Mouse (Mus musculus): ENCODE measurements at regions not wholly inside any gene's neighbourhood (a gene's known extent, or its start where the extent isn't known, plus 50 kb on each side); places are given as distances from the start of the nearest gene placed in this dataset.

DNA sequence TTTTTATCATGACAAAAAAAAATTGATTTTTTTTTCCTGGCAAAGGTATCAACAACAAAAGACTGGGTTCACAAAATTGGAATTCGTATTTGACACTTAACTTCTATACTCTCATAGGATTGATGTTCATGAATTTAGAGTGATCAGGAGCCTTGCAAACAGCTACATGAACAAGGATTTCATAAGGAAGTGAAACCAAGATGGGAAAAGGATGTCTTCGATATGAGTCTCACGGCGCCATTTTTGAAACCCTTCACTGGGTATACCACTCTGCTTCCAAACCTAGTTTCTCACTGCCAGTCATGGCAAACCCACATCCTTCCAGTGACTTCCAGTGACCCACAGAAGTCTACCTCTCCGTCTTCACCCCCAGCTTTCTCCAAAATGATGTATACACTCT, 157.8 kb upstream of the Tmc1 start:
- ATAC-seq (ENCODE audit: low FRiP score): no peak
- WGBS: 91% methylated on average over 5 of the region's 5 CpGs

DNA sequence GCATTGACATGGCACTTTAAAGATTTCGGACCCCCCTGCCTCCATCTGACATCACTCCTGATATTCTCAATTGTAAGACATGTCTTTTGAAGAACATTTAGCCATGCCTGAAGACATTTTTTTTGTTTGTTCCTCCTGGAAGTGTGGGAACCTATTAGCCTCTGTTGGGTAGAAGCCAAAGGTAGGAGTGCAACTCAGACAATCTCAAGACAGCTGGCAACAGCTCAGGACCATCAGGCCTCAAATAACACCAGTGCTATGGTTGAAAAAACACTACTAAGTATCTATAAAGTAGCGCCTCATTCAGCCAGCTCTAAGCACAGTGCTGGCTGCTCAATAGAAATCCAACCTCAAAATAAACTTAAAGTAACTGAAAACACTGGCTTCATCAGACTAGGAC, 154.3 kb upstream of the Tmc1 start:
- no peak overlapping the region for H3K4me2 ChIP-seq (replicated peaks)
- no peak for ATAC-seq (ENCODE audit: low FRiP score)
- WGBS: 80% methylated on average over 2 of the region's 2 CpGs
- no peak for DNase-seq (ENCODE audit: low spot score)
- no peak overlapping the region for H3K4me3 ChIP-seq (replicated peaks; ENCODE audit: low read length)
- no peaks in the 10 kb centered on the region for H3K9me3 ChIP-seq (ENCODE audit: control insufficient read depth, low read length)
- H3K27me3 ChIP-seq (ENCODE audit: control insufficient read depth, insufficient read depth, low read length): no peaks in the 10 kb centered on the region
- peaks cover 11% of the 10 kb centered on the region for H3K4me1 ChIP-seq (replicated peaks; ENCODE audit: control insufficient read depth, insufficient read depth, low read length)
- no peaks in the 10 kb centered on the region for H3K36me3 ChIP-seq (replicated peaks; ENCODE audit: control insufficient read depth, insufficient read depth)
- H3K9ac ChIP-seq: no peak overlapping the region
- H3K27ac ChIP-seq: no peak overlapping the region

More for the DNA sequence above, 157.8 kb upstream of the Tmc1 start:
- no peak for DNase-seq (ENCODE audit: low spot score)
- Histone ChIP-seq H3K27ac (no peak overlapping the region), H3K9me3 (ENCODE audit: control insufficient read depth, low read length) (no peaks in the 10 kb centered on the region), H3K9ac (no peak overlapping the region), H3K4me3 (replicated peaks; ENCODE audit: low read length) (no peak overlapping the region), H3K4me1 (replicated peaks; ENCODE audit: control insufficient read depth, insufficient read depth, low read length) (no peaks in the 10 kb centered on the region), H3K36me3 (replicated peaks; ENCODE audit: control insufficient read depth, insufficient read depth) (no peaks in the 10 kb centered on the region), H3K27me3 (ENCODE audit: control insufficient read depth, insufficient read depth, low read length) (no peaks in the 10 kb centered on the region), H3K4me2 (replicated peaks) (no peak overlapping the region)

DNA sequence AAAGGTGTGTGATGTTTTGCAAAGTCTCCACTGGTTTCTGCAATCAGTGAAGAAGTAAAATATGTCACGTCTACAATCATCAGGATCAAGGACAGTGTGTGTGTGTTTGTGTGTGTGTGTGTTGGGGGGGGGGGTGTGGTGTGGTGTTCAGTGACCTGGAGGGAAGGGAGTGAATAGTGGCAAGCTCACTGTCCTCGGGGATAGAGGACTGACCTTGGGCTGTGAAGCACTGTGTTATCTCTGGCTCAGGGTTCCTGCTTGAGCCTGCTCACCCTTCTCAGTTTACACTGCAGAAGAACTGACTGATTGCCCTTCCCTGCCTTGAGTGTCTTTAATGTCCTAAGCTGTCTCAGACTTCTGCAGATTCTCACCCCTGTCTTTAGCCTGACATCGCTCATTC, 153.7 kb upstream of the Tmc1 start:
- ATAC-seq (ENCODE audit: low FRiP score): no peak
- Histone ChIP-seq H3K4me3 (replicated peaks; ENCODE audit: low read length) (no peak overlapping the region), H3K9ac (no peak overlapping the region), H3K27me3 (ENCODE audit: control insufficient read depth, insufficient read depth, low read length) (no peaks in the 10 kb centered on the region), H3K36me3 (replicated peaks; ENCODE audit: control insufficient read depth, insufficient read depth) (no peaks in the 10 kb centered on the region), H3K27ac (no peak overlapping the region), H3K4me2 (replicated peaks) (no peak overlapping the region), H3K4me1 (replicated peaks; ENCODE audit: control insufficient read depth, insufficient read depth, low read length) (peaks cover 11% of the 10 kb centered on the region), H3K9me3 (ENCODE audit: control insufficient read depth, low read length) (no peaks in the 10 kb centered on the region)
- WGBS: 76% methylated on average over 3 of the region's 3 CpGs
- no peak for DNase-seq (ENCODE audit: low spot score)

DNA sequence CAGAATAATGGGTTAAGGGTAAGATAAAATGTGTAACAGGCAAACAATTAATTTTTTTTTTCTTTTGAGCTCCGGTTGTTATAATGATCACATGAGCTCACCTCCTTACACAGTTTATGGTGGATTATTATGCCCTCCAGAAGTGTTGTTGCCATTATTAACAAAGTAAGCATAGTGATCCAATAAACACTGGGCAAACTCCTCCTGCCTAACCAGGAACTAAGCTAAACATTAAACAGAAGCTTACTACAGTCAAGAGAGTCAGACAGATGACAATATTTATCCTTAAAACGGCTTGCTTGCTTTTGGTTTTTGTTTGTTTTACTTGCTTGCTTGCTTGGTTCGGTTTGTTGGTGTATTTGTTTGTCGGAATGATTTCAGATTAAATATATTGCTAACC, 153.3 kb upstream of the Tmc1 start:
- H3K4me3 ChIP-seq (replicated peaks; ENCODE audit: low read length): no peak overlapping the region
- H3K36me3 ChIP-seq (replicated peaks; ENCODE audit: control insufficient read depth, insufficient read depth): no peaks in the 10 kb centered on the region
- H3K27me3 ChIP-seq (ENCODE audit: control insufficient read depth, insufficient read depth, low read length): no peaks in the 10 kb centered on the region
- peaks cover 11% of the 10 kb centered on the region for H3K4me1 ChIP-seq (replicated peaks; ENCODE audit: control insufficient read depth, insufficient read depth, low read length)
- H3K4me2 ChIP-seq (replicated peaks): no peak overlapping the region
- H3K9ac ChIP-seq: no peak overlapping the region
- ATAC-seq (ENCODE audit: low FRiP score): no peak
- 84% methylated on average over 4 of the region's 4 CpGs for WGBS
- H3K9me3 ChIP-seq (ENCODE audit: control insufficient read depth, low read length): no peaks in the 10 kb centered on the region
- no peak overlapping the region for H3K27ac ChIP-seq
- no peak for DNase-seq (ENCODE audit: low spot score)

DNA sequence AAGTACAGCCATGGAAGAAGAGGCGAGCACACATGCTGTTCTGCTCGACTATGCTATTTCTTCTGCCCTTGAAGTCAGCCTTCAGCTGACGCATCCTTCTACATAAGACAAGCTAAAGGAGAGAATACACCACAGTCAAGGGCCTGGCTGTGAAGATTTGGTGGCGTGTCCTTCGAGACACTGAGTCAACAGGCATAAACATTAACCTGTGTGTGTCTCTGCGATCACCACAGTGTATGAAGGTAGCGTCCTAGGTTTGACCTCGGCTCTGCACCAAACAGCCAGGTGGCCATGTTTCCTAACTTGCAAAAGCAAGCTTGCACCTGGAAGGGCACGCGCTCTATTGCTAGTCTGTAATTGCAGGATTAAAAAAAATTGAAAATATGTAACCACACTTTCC, 152.8 kb upstream of the Tmc1 start:
- WGBS: 86% methylated on average over 10 of the region's 10 CpGs
- H3K9ac ChIP-seq: no peak overlapping the region
- no peaks in the 10 kb centered on the region for H3K27me3 ChIP-seq (ENCODE audit: control insufficient read depth, insufficient read depth, low read length)
- H3K9me3 ChIP-seq (ENCODE audit: control insufficient read depth, low read length): no peaks in the 10 kb centered on the region
- ATAC-seq (ENCODE audit: low FRiP score): no peak
- H3K4me1 ChIP-seq (replicated peaks; ENCODE audit: control insufficient read depth, insufficient read depth, low read length): peaks cover 11% of the 10 kb centered on the region
- no peaks in the 10 kb centered on the region for H3K36me3 ChIP-seq (replicated peaks; ENCODE audit: control insufficient read depth, insufficient read depth)
- H3K4me3 ChIP-seq (replicated peaks; ENCODE audit: low read length): no peak overlapping the region
- no peak overlapping the region for H3K27ac ChIP-seq
- no peak overlapping the region for H3K4me2 ChIP-seq (replicated peaks)
- no peak for DNase-seq (ENCODE audit: low spot score)

DNA sequence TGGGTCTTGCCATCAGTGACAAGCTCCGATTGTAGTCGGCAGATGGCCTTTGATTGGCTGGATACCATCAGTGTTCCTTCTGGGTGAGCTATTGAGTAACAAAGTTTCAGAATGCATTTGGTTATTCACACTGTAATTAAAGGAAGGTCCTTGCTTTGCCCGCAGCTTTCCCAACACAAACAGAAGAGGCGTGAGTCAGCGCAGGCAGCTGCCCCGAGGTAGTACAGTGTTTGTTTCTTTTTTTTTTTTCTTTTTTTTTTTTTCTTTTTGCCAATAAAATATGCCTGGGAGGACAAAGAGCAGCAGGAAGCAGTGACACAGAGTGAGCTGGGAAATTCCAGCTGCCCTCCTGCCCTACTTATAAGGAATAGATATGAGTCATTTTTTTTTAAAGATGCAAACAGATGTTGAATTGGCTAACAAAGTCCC, 152.3 kb upstream of the Tmc1 start:
- Histone ChIP-seq H3K4me3 (replicated peaks; ENCODE audit: low read length) (no peak overlapping the region), H3K9ac (no peak overlapping the region), H3K27ac (no peak overlapping the region), H3K9me3 (ENCODE audit: control insufficient read depth, low read length) (no peaks in the 10 kb centered on the region), H3K4me1 (replicated peaks; ENCODE audit: control insufficient read depth, insufficient read depth, low read length) (peaks cover 11% of the 10 kb centered on the region), H3K27me3 (ENCODE audit: control insufficient read depth, insufficient read depth, low read length) (no peaks in the 10 kb centered on the region), H3K4me2 (replicated peaks) (no peak overlapping the region), H3K36me3 (replicated peaks; ENCODE audit: control insufficient read depth, insufficient read depth) (no peaks in the 10 kb centered on the region)
- DNase-seq (ENCODE audit: low spot score) (no peak), ATAC-seq (ENCODE audit: low FRiP score) (no peak)
- 44% methylated on average over 6 of the region's 6 CpGs for WGBS

DNA sequence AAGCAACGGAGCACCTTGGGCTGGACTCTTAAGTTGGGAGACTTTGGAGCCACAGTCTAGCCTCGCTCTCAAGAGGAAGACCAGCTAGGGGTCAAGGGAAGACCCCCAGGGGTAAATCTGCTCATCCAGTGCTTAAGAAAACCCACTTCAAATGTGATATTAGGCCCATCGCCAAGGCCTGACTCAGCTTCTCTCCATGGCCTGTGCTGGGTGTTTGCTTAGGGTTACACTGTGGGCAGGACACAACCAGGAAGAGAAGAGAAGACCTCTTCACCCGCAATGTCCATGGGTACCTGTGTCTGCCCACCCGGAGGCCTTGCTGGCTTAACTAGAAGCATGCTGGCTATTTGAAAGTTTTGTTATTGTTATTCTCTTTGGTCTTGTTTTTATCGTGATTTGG, 151.0 kb upstream of the Tmc1 start:
- no peak for DNase-seq (ENCODE audit: low spot score)
- Histone ChIP-seq H3K4me2 (replicated peaks) (no peak overlapping the region), H3K36me3 (replicated peaks; ENCODE audit: control insufficient read depth, insufficient read depth) (no peaks in the 10 kb centered on the region), H3K9ac (no peak overlapping the region), H3K27me3 (ENCODE audit: control insufficient read depth, insufficient read depth, low read length) (no peaks in the 10 kb centered on the region), H3K9me3 (ENCODE audit: control insufficient read depth, low read length) (no peaks in the 10 kb centered on the region), H3K4me1 (replicated peaks; ENCODE audit: control insufficient read depth, insufficient read depth, low read length) (peaks cover 11% of the 10 kb centered on the region), H3K27ac (no peak overlapping the region), H3K4me3 (replicated peaks; ENCODE audit: low read length) (no peak overlapping the region)
- WGBS: 91% methylated on average over 6 of the region's 6 CpGs
- no peak for ATAC-seq (ENCODE audit: low FRiP score)

DNA sequence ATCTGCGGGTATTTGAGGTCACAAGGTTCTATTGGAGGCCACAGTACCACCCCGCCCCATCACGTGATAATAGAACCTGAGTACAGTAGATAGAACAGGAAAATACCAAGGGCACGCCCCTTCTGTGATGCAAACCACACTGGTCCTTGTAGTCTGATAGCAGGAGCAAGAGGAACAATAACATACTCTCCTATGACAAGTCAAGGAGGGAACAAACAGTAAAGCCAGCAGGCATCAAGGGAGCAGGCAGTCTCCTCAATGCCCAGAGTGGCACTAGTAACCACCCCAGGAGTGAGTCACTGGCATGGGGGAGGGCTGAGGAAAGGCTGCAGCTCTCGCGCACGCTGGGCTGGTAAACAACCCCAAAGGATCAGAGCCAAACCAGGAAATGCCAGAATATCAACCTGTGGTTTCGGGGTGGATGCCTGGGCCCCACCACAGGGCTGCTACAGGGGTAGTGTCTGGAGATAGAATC, 150.5 kb upstream of the Tmc1 start:
- ATAC-seq (ENCODE audit: low FRiP score): no peak
- no peak for DNase-seq (ENCODE audit: low spot score)
- Histone ChIP-seq H3K36me3 (replicated peaks; ENCODE audit: control insufficient read depth, insufficient read depth) (no peaks in the 10 kb centered on the region), H3K9me3 (ENCODE audit: control insufficient read depth, low read length) (no peaks in the 10 kb centered on the region), H3K27me3 (ENCODE audit: control insufficient read depth, insufficient read depth, low read length) (no peaks in the 10 kb centered on the region), H3K27ac (no peak overlapping the region), H3K4me3 (replicated peaks; ENCODE audit: low read length) (no peak overlapping the region), H3K4me2 (replicated peaks) (no peak overlapping the region), H3K9ac (no peak overlapping the region), H3K4me1 (replicated peaks; ENCODE audit: control insufficient read depth, insufficient read depth, low read length) (peaks cover 11% of the 10 kb centered on the region)
- WGBS: 93% methylated on average over 8 of the region's 8 CpGs

DNA sequence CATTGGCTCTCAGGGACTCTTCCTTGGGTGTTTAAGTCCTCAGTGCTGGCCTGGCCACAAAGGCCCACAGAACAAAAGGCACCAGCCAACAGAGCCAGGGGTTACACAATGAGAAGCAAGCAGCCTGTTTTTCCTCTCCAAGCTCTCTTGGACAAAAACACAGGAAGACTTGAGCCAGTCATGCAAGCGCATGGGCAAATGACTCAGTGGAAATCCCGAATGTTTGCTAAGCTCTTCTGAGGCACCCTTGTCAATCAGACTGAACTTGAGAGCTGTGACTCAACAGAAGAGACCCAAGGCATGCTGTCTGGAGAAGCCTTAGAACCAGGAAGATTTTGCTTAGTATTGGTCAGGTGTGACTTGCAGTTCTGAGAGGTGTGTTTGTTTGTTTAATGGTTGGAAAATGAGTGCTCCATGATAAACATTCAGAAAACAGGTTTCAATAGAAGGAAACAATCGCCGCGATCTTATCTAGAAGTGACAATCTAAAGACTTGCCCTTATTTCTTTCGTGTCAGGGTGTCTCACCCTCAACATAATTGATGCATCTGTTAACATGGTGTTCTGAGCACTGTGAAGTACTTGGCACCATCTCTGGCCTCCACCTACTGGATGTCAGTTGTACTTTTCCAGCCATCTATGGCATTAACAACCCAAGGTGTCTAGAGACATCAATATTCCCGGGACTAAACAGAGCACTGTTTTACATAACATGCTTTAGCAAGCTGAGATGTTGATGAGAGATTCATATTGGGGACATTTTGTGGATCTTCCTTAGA, 124.0 kb upstream of the Tmc1 start:
- Histone ChIP-seq H3K4me3 (replicated peaks; ENCODE audit: low read length) (no peak overlapping the region), H3K4me1 (replicated peaks; ENCODE audit: control insufficient read depth, insufficient read depth, low read length) (no peaks in the 10 kb centered on the region), H3K36me3 (replicated peaks; ENCODE audit: control insufficient read depth, insufficient read depth) (no peaks in the 10 kb centered on the region), H3K9me3 (ENCODE audit: control insufficient read depth, low read length) (no peaks in the 10 kb centered on the region), H3K9ac (no peak overlapping the region), H3K27ac (no peak overlapping the region), H3K4me2 (replicated peaks) (no peak overlapping the region), H3K27me3 (ENCODE audit: control insufficient read depth, insufficient read depth, low read length) (no peaks in the 10 kb centered on the region)
- DNase-seq (ENCODE audit: low spot score) (no peak), ATAC-seq (ENCODE audit: low FRiP score) (no peak)
- WGBS: 79% methylated on average over 7 of the region's 7 CpGs

DNA sequence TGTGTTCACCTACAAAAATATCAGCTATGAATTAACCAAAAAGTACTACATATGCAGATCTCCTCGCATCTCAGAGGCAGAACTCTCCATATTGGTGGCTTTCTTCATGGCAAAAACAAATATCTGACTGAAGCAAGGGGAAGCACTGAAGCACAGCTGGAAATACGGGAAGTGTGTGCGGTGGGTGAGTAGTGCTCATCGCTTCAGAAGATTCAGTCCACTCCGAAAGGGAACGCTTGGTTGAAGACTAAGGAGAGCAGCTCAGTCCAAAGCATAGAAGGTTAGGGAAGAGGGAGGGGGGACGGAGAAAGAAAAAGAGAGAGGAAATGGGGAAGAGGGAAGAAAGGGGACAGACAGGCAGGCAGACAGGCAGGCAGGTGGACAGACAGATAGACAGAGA, 114.4 kb upstream of the Tmc1 start:
- no peaks in the 10 kb centered on the region for H3K4me1 ChIP-seq (replicated peaks; ENCODE audit: control insufficient read depth, insufficient read depth, low read length)
- H3K9ac ChIP-seq: no peak overlapping the region
- no peaks in the 10 kb centered on the region for H3K36me3 ChIP-seq (replicated peaks; ENCODE audit: control insufficient read depth, insufficient read depth)
- no peaks in the 10 kb centered on the region for H3K9me3 ChIP-seq (ENCODE audit: control insufficient read depth, low read length)
- no peaks in the 10 kb centered on the region for H3K27me3 ChIP-seq (ENCODE audit: control insufficient read depth, insufficient read depth, low read length)
- H3K27ac ChIP-seq: no peak overlapping the region
- H3K4me2 ChIP-seq (replicated peaks): no peak overlapping the region
- WGBS: 91% methylated on average over 7 of the region's 7 CpGs
- ATAC-seq (ENCODE audit: low FRiP score) (no peak), DNase-seq (ENCODE audit: low spot score) (no peak)
- H3K4me3 ChIP-seq (replicated peaks; ENCODE audit: low read length): no peak overlapping the region
